Mouse (Mus musculus) midbrain, embryonic 12.5 days (tissue): ENCODE results near the gene Tbc1d9b. TPM values are rescaled to one million over a fixed set of nuclear protein-coding genes. Genes with fewer than 3 reads are reported as not detected.

Experiments used
- ATAC-seq: fragments of 200-750 bp; cut with Nextera tagmentation; 2 replicates; pipeline ENCODE4 v1.8.0; 2017; ENCODE audit warnings: low read depth, moderate TSS enrichment, moderate library complexity; ENCODE audit not compliant: low FRiP score
- H3K27ac ChIP-seq: fragments of 300-500 bp; sonication (generic); replicated peaks from 2 replicates; pipeline ENCODE4 v1.5.1; 2016; ENCODE audit warnings: mild to moderate bottlenecking
- H3K27me3 ChIP-seq: fragments of 300-500 bp; sonication (generic); 2 replicates; pipeline ENCODE4 v1.6.1; 2016; ENCODE audit warnings: mild to moderate bottlenecking
- H3K36me3 ChIP-seq: fragments of 300-500 bp; sonication (generic); 2 replicates; pipeline ENCODE4 v1.6.1; 2016
- H3K4me1 ChIP-seq: fragments of 300-500 bp; sonication (generic); 2 replicates; pipeline ENCODE4 v1.6.1; 2016
- H3K4me2 ChIP-seq: fragments of 300-500 bp; sonication (generic); replicated peaks from 2 replicates; pipeline ENCODE4 v1.6.1; 2016; ENCODE audit warnings: mild to moderate bottlenecking, moderate library complexity
- H3K4me3 ChIP-seq: fragments of 300-500 bp; sonication (generic); 2 replicates; pipeline ENCODE4 v1.5.1; 2016; ENCODE audit warnings: mild to moderate bottlenecking
- H3K9ac ChIP-seq: fragments of 300-500 bp; sonication (generic); replicated peaks from 2 replicates; pipeline ENCODE4 v1.6.1; 2016; ENCODE audit warnings: mild to moderate bottlenecking, moderate library complexity
- H3K9me3 ChIP-seq: fragments of 300-500 bp; sonication (generic); 2 replicates; pipeline ENCODE4 v1.6.1; 2016; ENCODE audit warnings: mild to moderate bottlenecking
- WGBS: fragments of 180-500 bp; shearing (Covaris S2); methylation state at CpG from one replicate; pipeline ENCODE4 v1.1.7; 2016; 5-methylcytosine and 5-hydroxymethylcytosine counted together
- polyA plus RNA-seq: library from polyadenylated mRNA; unstranded; fragments of >200 nt; fragmentation: Nextera tagmentation; extraction: Ambion mirVana; gene quantifications from 2 replicates; pipeline ENCODE4 v1.2.1, GENCODE M21; 2016

Tbc1d9b gene
- polyA plus RNA-seq, 1 experiment from 2014 or later: 45.2 TPM

DNA sequence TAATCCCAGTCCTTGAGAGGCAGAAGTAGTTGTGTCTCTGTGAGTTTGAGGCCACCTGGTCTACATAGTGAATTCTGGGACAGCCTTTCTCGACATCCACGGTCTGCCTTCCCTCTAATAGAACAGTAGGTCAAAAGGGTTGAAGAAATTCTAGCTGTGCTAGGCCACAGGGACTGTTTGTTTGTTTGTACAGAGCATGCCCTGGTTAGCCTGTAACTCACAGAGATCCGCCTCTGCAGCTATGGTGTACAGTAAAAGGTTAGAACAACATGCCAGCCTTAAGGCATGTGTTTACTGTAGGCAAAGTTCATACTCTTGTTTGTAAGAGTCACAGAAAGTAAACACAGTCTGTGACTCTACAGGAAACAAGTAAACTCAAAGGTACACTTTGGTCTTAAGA is 53.6 kb downstream of the Tbc1d9b start:
- H3K27ac ChIP-seq: no peak overlapping the region
- H3K4me1 ChIP-seq: no peaks in the 10 kb centered on the region
- WGBS: 77% methylated on average over 3 of the region's 3 CpGs
- H3K36me3 ChIP-seq: peaks cover 31% of the 10 kb centered on the region
- H3K4me2 ChIP-seq: no peak overlapping the region
- H3K27me3 ChIP-seq: no peaks in the 10 kb centered on the region
- H3K9ac ChIP-seq: no peak overlapping the region
- no peak for ATAC-seq
- no peaks in the 10 kb centered on the region for H3K9me3 ChIP-seq
- no peak overlapping the region for H3K4me3 ChIP-seq

DNA sequence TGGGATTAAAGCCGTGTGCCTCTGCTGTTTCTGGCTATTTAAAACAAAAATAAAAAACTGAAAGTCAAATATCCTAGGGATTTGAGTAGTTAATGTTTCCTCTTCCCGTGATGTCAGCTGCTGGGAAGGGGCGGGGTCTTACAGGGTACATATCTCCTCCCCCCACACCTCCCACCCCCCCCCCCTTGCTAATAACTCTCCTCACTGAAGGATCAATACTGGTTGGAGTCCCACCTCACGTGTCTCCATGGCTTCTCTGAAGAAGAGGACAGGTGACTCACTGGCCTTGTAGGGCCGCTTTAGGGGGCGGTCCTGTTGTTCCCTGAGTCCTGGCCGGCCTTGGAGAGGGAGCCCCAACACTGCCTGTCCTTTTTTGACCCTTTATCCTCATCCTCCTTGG is 57.5 kb downstream of the Tbc1d9b start:
- Histone ChIP-seq H3K4me1 (no peaks in the 10 kb centered on the region), H3K27me3 (no peaks in the 10 kb centered on the region), H3K9ac (no peak overlapping the region), H3K4me2 (no peak overlapping the region), H3K4me3 (no peak overlapping the region), H3K27ac (no peak overlapping the region), H3K9me3 (no peaks in the 10 kb centered on the region), H3K36me3 (peaks cover 31% of the 10 kb centered on the region)
- 81% methylated on average over 7 of the region's 7 CpGs for WGBS
- no peak for ATAC-seq

DNA sequence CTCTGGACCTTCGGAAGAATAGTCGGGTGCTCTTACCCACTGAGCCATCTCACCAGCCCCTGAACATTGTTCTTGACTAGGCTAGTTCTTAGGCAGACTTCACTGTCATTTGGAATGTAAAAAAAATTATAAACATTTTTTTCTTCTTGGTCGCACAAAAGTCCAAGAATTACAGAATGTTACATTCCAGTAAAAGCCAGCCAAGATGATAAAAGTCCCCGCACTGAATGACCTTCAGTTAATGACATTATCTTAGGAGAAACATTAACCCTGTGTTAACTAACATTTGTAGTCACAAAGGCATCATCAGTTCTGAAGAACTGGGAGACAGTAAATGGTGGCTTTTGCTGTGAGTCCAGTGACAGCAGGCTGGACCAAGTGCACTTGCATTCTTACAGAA is 59.2 kb downstream of the Tbc1d9b start:
- ATAC-seq: no peak
- H3K9ac ChIP-seq: no peak overlapping the region
- H3K27me3 ChIP-seq: no peaks in the 10 kb centered on the region
- 92% methylated on average over 4 of the region's 4 CpGs for WGBS
- H3K4me2 ChIP-seq: no peak overlapping the region
- peaks cover 28% of the 10 kb centered on the region for H3K36me3 ChIP-seq
- H3K9me3 ChIP-seq: no peaks in the 10 kb centered on the region
- H3K4me3 ChIP-seq: no peak overlapping the region
- H3K4me1 ChIP-seq: no peaks in the 10 kb centered on the region
- no peak overlapping the region for H3K27ac ChIP-seq

DNA sequence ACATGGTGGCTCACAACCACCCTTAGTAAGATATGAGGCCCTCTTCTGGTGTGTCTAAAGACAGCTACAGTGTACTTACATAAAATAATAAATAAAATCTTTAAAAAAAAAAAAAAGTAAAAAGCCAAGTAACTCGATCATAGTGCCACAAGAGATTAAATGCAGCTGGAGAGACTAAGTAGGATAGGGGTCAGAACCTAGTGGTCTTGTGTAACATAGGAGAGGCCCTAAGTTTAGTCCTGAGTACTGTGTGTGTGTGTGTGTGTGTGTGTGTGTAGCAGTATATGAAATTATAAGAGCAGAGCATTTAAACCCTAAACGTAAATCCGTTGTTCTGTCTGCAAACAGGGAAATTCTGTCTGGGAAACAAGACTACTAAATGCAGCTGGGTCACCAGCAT is 61.1 kb downstream of the Tbc1d9b start:
- no peak for ATAC-seq
- Histone ChIP-seq H3K4me2 (no peak overlapping the region), H3K9me3 (no peaks in the 10 kb centered on the region), H3K9ac (no peak overlapping the region), H3K36me3 (peaks cover 24% of the 10 kb centered on the region), H3K4me3 (no peak overlapping the region), H3K4me1 (no peaks in the 10 kb centered on the region), H3K27me3 (no peaks in the 10 kb centered on the region), H3K27ac (no peak overlapping the region)
- WGBS: 93% methylated on average over 3 of the region's 3 CpGs

DNA sequence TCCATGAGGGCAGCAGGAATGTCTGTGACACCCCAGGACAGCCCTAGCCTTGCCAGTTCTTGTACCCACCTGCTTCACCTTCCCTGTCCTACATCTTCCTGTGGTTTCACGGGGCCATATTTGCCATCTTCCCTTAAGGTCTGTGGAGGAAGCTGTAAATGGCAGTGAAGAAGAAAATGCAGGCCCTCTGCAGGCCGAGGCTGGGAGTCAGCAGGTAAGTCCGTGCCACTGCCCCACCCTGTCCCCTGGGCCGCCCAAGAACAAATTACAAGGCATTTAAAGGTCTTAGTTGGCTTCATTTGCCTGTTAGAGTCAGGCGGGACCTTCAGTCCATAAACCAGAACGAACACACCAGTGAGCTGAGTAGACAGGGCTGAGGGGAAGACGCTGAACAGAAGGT is 62.9 kb downstream of the Tbc1d9b start:
- WGBS: 87% methylated on average over 7 of the region's 7 CpGs
- H3K9ac ChIP-seq: no peak overlapping the region
- no peak overlapping the region for H3K4me3 ChIP-seq
- no peaks in the 10 kb centered on the region for H3K4me1 ChIP-seq
- no peak overlapping the region for H3K27ac ChIP-seq
- H3K4me2 ChIP-seq: no peak overlapping the region
- no peak for ATAC-seq
- H3K9me3 ChIP-seq: no peaks in the 10 kb centered on the region
- no peaks in the 10 kb centered on the region for H3K27me3 ChIP-seq
- peaks cover 25% of the 10 kb centered on the region for H3K36me3 ChIP-seq

DNA sequence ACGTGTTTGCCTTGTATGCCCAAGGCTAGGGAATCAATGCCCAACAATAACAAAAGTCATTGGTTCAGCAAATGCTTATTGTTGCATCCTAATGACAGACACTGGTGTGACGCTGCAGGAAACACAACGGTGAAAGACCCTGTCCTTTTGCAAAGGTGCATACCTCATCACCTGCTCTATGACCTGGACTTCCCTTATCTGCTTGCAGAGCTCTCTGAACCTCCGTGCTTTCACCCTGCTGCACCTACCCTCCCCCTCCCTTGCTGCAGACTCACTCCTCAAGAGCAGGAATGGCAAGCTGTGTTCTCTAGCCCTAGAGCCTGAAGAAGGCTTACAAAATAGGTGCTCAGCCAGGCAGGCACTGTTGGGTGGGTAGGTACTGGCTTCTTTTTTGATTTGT is 63.6 kb downstream of the Tbc1d9b start:
- no peak overlapping the region for H3K4me2 ChIP-seq
- H3K27ac ChIP-seq: no peak overlapping the region
- no peak for ATAC-seq
- no peaks in the 10 kb centered on the region for H3K4me1 ChIP-seq
- 86% methylated on average over 4 of the region's 4 CpGs for WGBS
- H3K4me3 ChIP-seq: no peak overlapping the region
- H3K27me3 ChIP-seq: no peaks in the 10 kb centered on the region
- H3K9ac ChIP-seq: no peak overlapping the region
- H3K9me3 ChIP-seq: no peaks in the 10 kb centered on the region
- peaks cover 32% of the 10 kb centered on the region for H3K36me3 ChIP-seq

DNA sequence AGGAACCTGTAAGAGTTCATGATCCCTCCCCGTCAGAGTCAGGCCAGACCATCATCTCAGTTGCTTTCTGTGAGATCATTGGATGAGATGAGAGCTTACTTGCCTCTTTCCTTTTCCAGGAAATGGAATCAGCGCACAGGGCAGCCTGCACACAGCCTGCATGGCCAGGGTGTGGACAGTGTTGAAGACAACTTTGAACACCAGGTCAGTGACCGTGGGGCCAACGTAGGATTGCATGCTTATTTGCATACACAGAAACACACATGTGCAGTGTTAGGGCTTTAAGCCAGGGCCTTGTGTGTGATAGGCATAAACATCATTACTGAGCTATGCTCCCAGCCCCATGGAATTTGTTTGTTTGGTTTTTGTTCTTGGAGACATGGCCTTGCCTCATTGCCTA is 66.3 kb downstream of the Tbc1d9b start:
- WGBS: 95% methylated on average over 4 of the region's 4 CpGs
- ATAC-seq: no peak
- peaks cover 59% of the 10 kb centered on the region for H3K36me3 ChIP-seq

DNA sequence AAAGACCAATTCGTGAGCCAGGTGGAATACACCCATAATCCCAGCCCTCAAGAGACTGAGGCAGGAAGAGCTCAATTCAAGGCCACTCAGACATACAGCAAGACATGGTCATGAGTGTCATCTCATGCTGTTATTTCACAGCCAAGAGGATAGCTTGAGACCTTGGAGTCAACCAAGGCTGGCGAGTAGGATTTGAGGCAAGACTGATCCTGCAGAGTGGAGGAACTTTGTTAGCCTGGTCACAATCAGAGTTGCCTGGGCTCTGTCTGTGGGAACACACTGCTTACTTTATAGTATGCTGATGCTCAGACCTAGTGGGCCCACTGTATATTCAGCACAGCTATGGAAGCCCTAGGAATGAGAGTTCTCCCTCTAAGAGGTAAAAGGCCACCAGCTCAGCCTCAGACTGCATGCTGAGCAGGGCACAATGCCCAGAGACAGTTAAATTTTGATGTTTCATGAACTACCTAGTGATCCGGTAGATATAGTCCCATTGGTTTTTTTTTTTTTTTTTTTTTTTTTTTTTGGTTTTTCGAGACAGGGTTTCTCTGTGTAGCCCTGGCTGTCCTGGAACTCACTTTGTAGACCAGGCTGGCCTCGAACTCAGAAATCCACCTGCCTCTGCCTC is 67.1 kb downstream of the Tbc1d9b start:
- no peak overlapping the region for H3K4me2 ChIP-seq
- no peak overlapping the region for H3K27ac ChIP-seq
- no peak overlapping the region for H3K4me3 ChIP-seq
- no peaks in the 10 kb centered on the region for H3K4me1 ChIP-seq
- ATAC-seq: no peak
- WGBS: 93% methylated on average over 4 of the region's 5 CpGs
- H3K27me3 ChIP-seq: no peaks in the 10 kb centered on the region
- no peak overlapping the region for H3K9ac ChIP-seq
- no peaks in the 10 kb centered on the region for H3K9me3 ChIP-seq
- H3K36me3 ChIP-seq: peaks cover 68% of the 10 kb centered on the region

More for the DNA sequence above, 66.3 kb downstream of the Tbc1d9b start:
- Histone ChIP-seq H3K9me3 (no peaks in the 10 kb centered on the region), H3K27me3 (no peaks in the 10 kb centered on the region), H3K4me3 (no peak overlapping the region), H3K27ac (no peak overlapping the region), H3K4me1 (no peaks in the 10 kb centered on the region), H3K9ac (no peak overlapping the region), H3K4me2 (no peak overlapping the region)

DNA sequence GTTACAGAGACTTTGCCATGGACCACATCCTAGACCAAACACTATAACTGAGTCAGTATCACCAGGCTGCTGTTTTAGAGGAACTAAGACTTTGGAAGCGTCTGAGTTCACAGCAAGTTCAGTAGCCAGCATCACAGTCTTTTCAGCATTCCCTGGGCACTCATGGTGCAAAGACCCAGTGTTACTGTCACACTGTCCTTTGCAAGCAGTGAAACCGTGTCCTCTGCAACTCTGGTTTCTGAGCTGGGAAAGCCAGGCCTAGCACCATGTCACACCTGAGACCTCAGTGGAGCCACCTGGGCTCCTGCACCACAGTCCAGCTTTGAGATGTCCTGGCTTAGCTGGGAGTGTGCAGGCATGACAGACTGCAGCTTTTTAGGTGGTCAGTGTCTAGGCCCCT is 67.7 kb downstream of the Tbc1d9b start:
- no peak overlapping the region for H3K9ac ChIP-seq
- peaks cover 71% of the 10 kb centered on the region for H3K36me3 ChIP-seq
- no peak overlapping the region for H3K4me2 ChIP-seq
- no peaks in the 10 kb centered on the region for H3K9me3 ChIP-seq
- no peaks in the 10 kb centered on the region for H3K27me3 ChIP-seq
- no peak overlapping the region for H3K4me3 ChIP-seq
- H3K27ac ChIP-seq: no peak overlapping the region
- no peak for ATAC-seq
- H3K4me1 ChIP-seq: no peaks in the 10 kb centered on the region
- WGBS: 88% methylated on average over 2 of the region's 2 CpGs

DNA sequence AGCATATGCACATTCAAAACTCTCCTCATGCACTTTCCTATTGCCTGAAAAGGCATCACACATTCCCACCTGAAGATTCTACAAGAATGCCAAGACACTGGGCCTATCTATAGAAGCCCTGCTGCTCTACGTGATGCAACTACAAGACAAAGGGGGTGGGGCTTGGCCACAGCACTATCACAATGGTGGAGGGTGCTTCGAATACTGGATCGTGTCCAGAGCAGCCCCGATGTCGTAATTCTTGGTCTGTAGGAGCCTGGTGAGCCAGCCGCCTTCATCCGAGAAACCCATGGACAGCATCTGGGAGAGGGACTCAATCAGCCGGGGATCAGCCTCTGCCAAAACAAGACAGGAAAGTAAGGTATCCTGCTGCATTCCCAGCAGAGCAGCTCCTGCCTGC is 69.4 kb downstream of the Tbc1d9b start:
- Histone ChIP-seq H3K4me3 (no peak overlapping the region), H3K36me3 (peaks cover 80% of the 10 kb centered on the region), H3K4me1 (no peaks in the 10 kb centered on the region), H3K27me3 (no peaks in the 10 kb centered on the region), H3K9me3 (no peaks in the 10 kb centered on the region), H3K27ac (no peak overlapping the region), H3K4me2 (no peak overlapping the region), H3K9ac (no peak overlapping the region)
- ATAC-seq: no peak
- 90% methylated on average over 8 of the region's 8 CpGs for WGBS

DNA sequence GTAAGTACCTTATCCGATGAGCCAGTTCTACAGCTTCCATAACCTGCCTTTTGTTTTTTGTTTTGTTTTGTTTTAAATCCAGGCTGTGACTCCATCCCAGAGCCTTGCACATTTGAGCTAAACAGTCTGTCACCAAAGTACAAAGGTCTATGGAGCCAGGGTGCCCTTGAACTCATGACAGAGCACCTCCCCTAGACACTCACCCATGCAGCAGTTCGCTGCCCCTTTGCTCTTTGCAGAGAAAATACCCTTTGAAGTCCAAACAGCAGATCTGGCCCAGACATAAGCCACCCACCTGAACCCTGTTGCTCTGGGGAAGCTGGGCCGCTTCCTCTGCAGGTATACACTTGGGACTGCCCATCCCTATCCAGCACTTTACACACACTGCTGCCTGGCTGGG is 70.4 kb downstream of the Tbc1d9b start:
- no peak overlapping the region for H3K4me2 ChIP-seq
- whole genome bisulfite sequencing: 89% methylated on average over 3 of the region's 3 CpGs
- no peaks in the 10 kb centered on the region for H3K9me3 ChIP-seq
- peaks cover 89% of the 10 kb centered on the region for H3K36me3 ChIP-seq
- no peak overlapping the region for H3K9ac ChIP-seq
- H3K4me3 ChIP-seq: no peak overlapping the region
- no peak overlapping the region for H3K27ac ChIP-seq
- no peaks in the 10 kb centered on the region for H3K27me3 ChIP-seq
- no peak for ATAC-seq
- H3K4me1 ChIP-seq: no peaks in the 10 kb centered on the region

DNA sequence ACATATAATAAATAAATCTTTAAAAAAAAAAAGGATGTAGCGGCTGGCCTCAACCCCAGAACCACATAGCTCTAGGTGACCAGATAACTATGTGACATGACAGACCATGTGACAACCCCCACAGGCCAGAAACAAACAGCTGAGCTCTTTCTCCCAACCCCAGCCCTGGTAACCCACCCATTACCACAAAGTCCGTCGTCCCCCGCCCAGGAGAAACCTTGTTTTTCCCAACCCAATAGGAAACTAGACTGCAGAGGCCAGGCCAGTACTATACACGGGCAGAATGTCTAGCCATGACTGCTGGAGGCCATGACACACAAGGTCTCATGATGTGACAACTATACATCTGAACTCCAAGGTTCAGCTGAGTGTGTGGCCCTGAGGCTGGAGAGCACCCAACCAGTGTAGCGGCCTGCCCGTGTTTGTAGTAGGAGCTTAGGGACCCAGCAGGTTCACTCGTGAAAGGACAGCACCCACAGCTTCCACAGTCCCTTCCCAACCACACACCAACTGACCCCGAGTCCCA is 72.2 kb downstream of the Tbc1d9b start:
- H3K36me3 ChIP-seq: peaks cover 89% of the 10 kb centered on the region

DNA sequence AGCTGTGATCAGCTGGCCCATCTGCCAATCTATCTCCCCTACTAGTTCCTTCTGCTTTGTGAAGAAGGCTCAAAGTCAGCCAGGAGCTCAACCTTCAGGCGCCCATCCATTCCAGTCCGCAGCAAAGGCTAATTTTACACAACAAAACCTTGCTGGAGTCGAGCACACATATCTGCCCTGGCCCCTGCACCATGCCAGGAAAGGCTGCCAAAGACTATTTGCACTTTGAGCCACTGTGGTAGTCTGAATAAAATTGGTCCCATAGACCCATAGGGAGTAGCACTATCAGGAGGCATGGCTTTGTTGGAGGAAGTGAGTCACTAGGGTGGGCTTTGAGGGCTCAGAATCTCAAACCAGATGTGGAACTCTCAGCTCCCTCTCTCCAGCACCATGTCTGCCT is 74.2 kb downstream of the Tbc1d9b start:
- Histone ChIP-seq H3K4me1 (peaks cover 7% of the 10 kb centered on the region), H3K9ac (no peak overlapping the region), H3K4me3 (no peak overlapping the region), H3K9me3 (no peaks in the 10 kb centered on the region), H3K27me3 (no peaks in the 10 kb centered on the region), H3K36me3 (peaks cover 72% of the 10 kb centered on the region), H3K4me2 (no peak overlapping the region), H3K27ac (no peak overlapping the region)
- WGBS: 94% methylated on average over 3 of the region's 3 CpGs
- no peak for ATAC-seq

More for the DNA sequence above, 72.2 kb downstream of the Tbc1d9b start:
- Histone ChIP-seq H3K4me3 (no peak overlapping the region), H3K9ac (no peak overlapping the region), H3K27ac (no peak overlapping the region), H3K9me3 (no peaks in the 10 kb centered on the region), H3K27me3 (no peaks in the 10 kb centered on the region), H3K4me1 (no peaks in the 10 kb centered on the region), H3K4me2 (no peak overlapping the region)
- WGBS: 87% methylated on average over 9 of the region's 9 CpGs
- no peak for ATAC-seq
